Mouse (Mus musculus): Measurements from ENCODE around the gene Fmnl2. TPM values are rescaled to one million over a fixed set of nuclear protein-coding genes. Genes with fewer than 3 reads are reported as not detected.

The Fmnl2 gene
- polyA plus RNA-seq, 1 experiment from 2014 or later = 19.5 TPM

- Histone ChIP-seq H3K27me3 (ENCODE audit: control insufficient read depth, insufficient read depth, low read length) (no peaks in the 10 kb centered on the region), H3K4me2 (replicated peaks; ENCODE audit: low read depth, low read length) (no peak overlapping the region), H3K9me3 (ENCODE audit: control insufficient read depth, low read length) (no peaks in the 10 kb centered on the region), H3K4me1 (replicated peaks; ENCODE audit: control insufficient read depth, insufficient read depth, low read length) (no peaks in the 10 kb centered on the region), H3K27ac (ENCODE audit: low read depth, low read length) (no peak overlapping the region), H3K9ac (ENCODE audit: low read depth, low read length) (no peak overlapping the region), H3K36me3 (ENCODE audit: control insufficient read depth, insufficient read depth, low read length) (no peaks in the 10 kb centered on the region), H3K4me3 (ENCODE audit: low read depth, low read length) (no peak overlapping the region)
- 99% methylated on average over 3 of the region's 3 CpGs for WGBS
- ATAC-seq (ENCODE audit: low FRiP score) (no peak), DNase-seq (ENCODE audit: low spot score) (no peak)
Observed at GRCm38 (mm10) chr2:53178966-53179365, 321.3 kb downstream of the Fmnl2 start.

- Histone ChIP-seq H3K9me3 (ENCODE audit: control insufficient read depth, low read length) (no peaks in the 10 kb centered on the region), H3K27ac (ENCODE audit: low read depth, low read length) (no peak overlapping the region), H3K9ac (ENCODE audit: low read depth, low read length) (no peak overlapping the region), H3K36me3 (ENCODE audit: control insufficient read depth, insufficient read depth, low read length) (no peaks in the 10 kb centered on the region), H3K4me1 (replicated peaks; ENCODE audit: control insufficient read depth, insufficient read depth, low read length) (no peaks in the 10 kb centered on the region), H3K4me3 (ENCODE audit: low read depth, low read length) (no peak overlapping the region), H3K4me2 (replicated peaks; ENCODE audit: low read depth, low read length) (no peak overlapping the region), H3K27me3 (ENCODE audit: control insufficient read depth, insufficient read depth, low read length) (no peaks in the 10 kb centered on the region)
- DNase-seq (ENCODE audit: low spot score) (no peak), ATAC-seq (ENCODE audit: low FRiP score) (no peak)
Observed at GRCm38 (mm10) chr2:53179876-53180275, 322.2 kb downstream of the Fmnl2 start.

Other genes starting within 250 kb of the Fmnl2 start
- 4.9 and 5.3 TPM in 2 replicates for gene Cacnb4, start 181.0 kb upstream of the Fmnl2 start, polyA plus RNA-seq (2014; fragmentation: Nextera tagmentation; extraction: Ambion mirVana)
- gene Stam2, start 115.6 kb upstream of the Fmnl2 start, polyA plus RNA-seq (2014; fragmentation: Nextera tagmentation; extraction: Ambion mirVana) = 45.9 and 48.8 TPM in 2 replicates

Data from hindbrain, embryonic 11.5 days (tissue).